Mouse (Mus musculus): ENCODE results near the gene Dpp7.

Gene Dpp7

GRCm38 (mm10) chr2:25356208-25357079 lies at the start of gene Dpp7:
TSS of gene Dpp7 (minus strand) at chr2:25356359.
- peak; percentile 84 for DNase-seq (ENCODE audit: low read depth)

GRCm38 (mm10) chr2:25403994-25404393 lies 47.8 kb upstream of the Dpp7 start:
- DNase-seq (ENCODE audit: low read depth) = no peak

GRCm38 (mm10) chr2:25402972-25403601 lies 46.9 kb upstream of the Dpp7 start:
- DNase-seq (ENCODE audit: low read depth) = peak; percentile 53

- peak; percentile 95 for DNase-seq (ENCODE audit: low read depth)
These were observed 46.3 kb upstream of the Dpp7 start for GRCm38 (mm10) chr2:25402377-25402971.

- DNase-seq (ENCODE audit: low read depth) = peak; percentile 49
These were observed 44.6 kb upstream of the Dpp7 start for GRCm38 (mm10) chr2:25400764-25401163.

- no peak for DNase-seq (ENCODE audit: low read depth)
These were observed 44.1 kb upstream of the Dpp7 start for GRCm38 (mm10) chr2:25400291-25400690.

GRCm38 (mm10) chr2:25399051-25399450 lies 42.9 kb upstream of the Dpp7 start, which contains the start of gene Npdc1:
TSS of gene Npdc1 (plus strand) at chr2:25399351.
- no peak for DNase-seq (ENCODE audit: low read depth)

GRCm38 (mm10) chr2:25398065-25398464 lies 41.9 kb upstream of the Dpp7 start:
- DNase-seq (ENCODE audit: low read depth) = no peak

- DNase-seq (ENCODE audit: low read depth) = no peak
These were observed 40.9 kb upstream of the Dpp7 start for GRCm38 (mm10) chr2:25397010-25397409.

- no peak for DNase-seq (ENCODE audit: low read depth)
These were observed 40.4 kb upstream of the Dpp7 start for GRCm38 (mm10) chr2:25396597-25396983.

- DNase-seq (ENCODE audit: low read depth) = peak; percentile 62
These were observed 39.8 kb upstream of the Dpp7 start, which contains the start of gene Entpd2 for GRCm38 (mm10) chr2:25395721-25396596. TSS of gene Entpd2 (plus strand) at chr2:25395874.

- no peak for DNase-seq (ENCODE audit: low read depth)
These were observed 38.4 kb upstream of the Dpp7 start for GRCm38 (mm10) chr2:25394281-25395221.

- no peak for DNase-seq (ENCODE audit: low read depth)
These were observed 35.1 kb upstream of the Dpp7 start for GRCm38 (mm10) chr2:25391266-25391665.

GRCm38 (mm10) chr2:25384492-25384891 lies 28.3 kb upstream of the Dpp7 start:
- no peak for DNase-seq (ENCODE audit: low read depth)

- peak; percentile 75 for DNase-seq (ENCODE audit: low read depth)
These were observed 20.4 kb upstream of the Dpp7 start for GRCm38 (mm10) chr2:25376589-25376988.

GRCm38 (mm10) chr2:25373431-25373830 lies 17.3 kb upstream of the Dpp7 start:
- DNase-seq (ENCODE audit: low read depth) = no peak

- DNase-seq (ENCODE audit: low read depth) = peak; percentile 38
These were observed 16.7 kb upstream of the Dpp7 start for GRCm38 (mm10) chr2:25372644-25373391.

- DNase-seq (ENCODE audit: low read depth) = peak; percentile 95
These were observed 15.8 kb upstream of the Dpp7 start, which contains the start of gene Sapcd2 for GRCm38 (mm10) chr2:25371764-25372643. TSS of gene Sapcd2 (plus strand) at chr2:25372321.

- peak; percentile 49 for DNase-seq (ENCODE audit: low read depth)
These were observed 13.8 kb upstream of the Dpp7 start for GRCm38 (mm10) chr2:25369996-25370395.
